Mouse (Mus musculus) E14TG2a.4 (cell line): ENCODE measurements around the gene Tram2.

Source experiments
- CTCF ChIP-seq: conservative IDR thresholded peaks from 2 replicates; pipeline ENCODE4 v1.5.1; 2014; ENCODE audit warnings: low read length
- NANOG ChIP-seq: IDR thresholded peaks from 2 replicates; pipeline ENCODE4 v1.6.1; 2014; ENCODE audit warnings: borderline replicate concordance, low read length, mixed read lengths
- POU5F1 ChIP-seq: IDR thresholded peaks from 2 replicates; pipeline ENCODE4 v1.6.1; 2014; ENCODE audit warnings: low read length, borderline replicate concordance

DNA sequence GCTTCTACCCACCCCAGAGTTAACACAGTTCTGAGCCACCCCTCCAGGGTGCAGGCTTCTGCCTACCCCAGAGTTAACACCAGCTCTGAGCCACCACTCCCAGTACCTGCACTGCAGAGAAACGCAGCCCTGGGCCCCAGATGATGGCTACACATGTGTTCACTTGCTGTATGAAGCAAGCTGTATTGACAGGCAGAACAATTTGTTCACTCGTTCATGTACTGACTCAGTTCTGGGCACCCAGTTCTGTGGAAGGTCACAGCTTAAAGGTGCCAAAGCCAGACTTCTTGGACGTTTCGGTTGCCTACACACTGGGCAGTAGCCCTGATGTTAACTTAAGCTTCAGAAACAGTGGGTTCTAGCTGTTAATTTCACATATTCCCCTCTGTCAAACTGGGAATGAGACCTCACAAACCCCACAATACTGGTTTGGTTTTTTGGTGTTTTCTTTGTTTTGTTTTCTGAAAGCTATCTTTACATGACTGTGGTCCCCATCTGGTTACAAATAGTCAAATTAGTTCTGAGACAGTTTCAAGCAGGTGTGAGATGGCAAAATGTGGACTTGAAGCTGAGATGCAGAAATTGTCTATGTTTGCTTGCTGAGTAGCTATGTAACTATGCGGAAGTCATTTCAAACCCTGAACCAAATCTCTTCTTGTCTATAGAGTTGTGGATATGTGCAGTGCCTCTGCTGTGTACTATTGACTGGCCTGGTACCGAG, 41.0 kb downstream of the Tram2 start:
- TF ChIP-seq POU5F1 (no peak), CTCF (no peak), NANOG (no peak)
